In genomic region chr1:172392643-172393170, GRCm38 (mm10) we compare ENCODE assay signal across 13 mouse cellular contexts. TPM values are rescaled to one million over a fixed set of nuclear protein-coding genes. Genes with fewer than 3 reads are reported as not detected.
DNase-seq lines count a peak whose midpoint lies in the region; ATAC-seq and TF ChIP-seq lines count a peak whose summit lies in the region.
"Had no signal": no experiment of that assay in that cellular context is flagged by ENCODE, and none has a peak within 500 bp of the region (broad histone marks: within the 10 kb centered on the region; RNA-seq: fewer than 3 reads in every experiment).

No protein-coding gene starts in this region.

- no peaks in the 10 kb centered on the region for H3K9me3 ChIP-seq in hindbrain, embryonic 13.5 days
- H3K9me3 ChIP-seq in hindbrain, embryonic 11.5 days (ENCODE audit: control insufficient read depth, low read length), result no peaks in the 10 kb centered on the region
- no peaks in the 10 kb centered on the region for H3K9me3 ChIP-seq in MEL (replicated peaks; ENCODE audit: insufficient read depth, low read length)
- no peaks in the 10 kb centered on the region for H3K9me3 ChIP-seq in forebrain, embryonic 13.5 days (replicated peaks)
- H3K9me3 ChIP-seq in midbrain, embryonic 12.5 days, result no peaks in the 10 kb centered on the region
- H3K9me3 ChIP-seq: heart, embryonic 15.5 days had no signal

- no peaks in the 10 kb centered on the region for H3K79me2 ChIP-seq in MEL (ENCODE audit: control insufficient read depth, insufficient read depth, low read length, poor library complexity)

- no peak for TF ChIP-seq CTCF in MEL (IDR thresholded peaks at IDR 0.05 in 2 of 3, conservative IDR thresholded peaks at IDR 0.05 in 1 of 3; ENCODE audit: control insufficient read depth in 1 of 3, insufficient read depth in 1 of 3, low read depth in 2 of 3, low read length in 3 of 3, poor library complexity in 1 of 3, severe bottlenecking in 1 of 3)

- H3K27ac ChIP-seq in hindbrain, embryonic 13.5 days, result no peak overlapping the region
- no peak overlapping the region for H3K27ac ChIP-seq in hindbrain, embryonic 11.5 days (ENCODE audit: low read depth, low read length)
- H3K27ac ChIP-seq in MEL (ENCODE audit: control insufficient read depth, low read depth, low read length), result no peak overlapping the region
- H3K27ac ChIP-seq in forebrain, embryonic 13.5 days, result peak overlapping the region; percentile 59
- no peak overlapping the region; the same call in 1 of the 2 replicates for H3K27ac ChIP-seq in midbrain, embryonic 12.5 days (replicated peaks)
- H3K27ac ChIP-seq: heart, embryonic 15.5 days had no signal

- no peak for TF ChIP-seq POLR2A in MEL (IDR thresholded peaks at IDR 0.05; ENCODE audit: control insufficient read depth in 1 of 2, insufficient read depth in 1 of 2, low read depth in 1 of 2, low read length in 2 of 2, poor library complexity in 1 of 2)

- no peaks in the 10 kb centered on the region for H3K36me3 ChIP-seq in hindbrain, embryonic 13.5 days
- H3K36me3 ChIP-seq in hindbrain, embryonic 11.5 days (ENCODE audit: control insufficient read depth, insufficient read depth, low read length), result no peaks in the 10 kb centered on the region
- H3K36me3 ChIP-seq in MEL (ENCODE audit: control insufficient read depth in 1 of 2, insufficient read depth in 2 of 2, low read length in 2 of 2), result peaks cover 0 to 17% of the 10 kb centered on the region in 2 experiments; a peak in 2 of 4 replicates
- no peaks in the 10 kb centered on the region for H3K36me3 ChIP-seq in forebrain, embryonic 13.5 days (ENCODE audit: poor library complexity, severe bottlenecking)
- no peaks in the 10 kb centered on the region for H3K36me3 ChIP-seq in midbrain, embryonic 12.5 days
- H3K36me3 ChIP-seq: heart, embryonic 15.5 days had no signal

- no peaks in the 10 kb centered on the region; the same call in 1 of the 2 replicates for H3K27me3 ChIP-seq in hindbrain, embryonic 13.5 days
- H3K27me3 ChIP-seq in hindbrain, embryonic 11.5 days (ENCODE audit: control insufficient read depth, insufficient read depth, low read length), result no peaks in the 10 kb centered on the region
- H3K27me3 ChIP-seq in MEL (ENCODE audit: control insufficient read depth in 1 of 2, insufficient read depth in 2 of 2, low read length in 2 of 2), result no peaks in the 10 kb centered on the region
- H3K27me3 ChIP-seq in forebrain, embryonic 13.5 days, result no peaks in the 10 kb centered on the region
- H3K27me3 ChIP-seq in midbrain, embryonic 12.5 days, result peaks cover 10% of the 10 kb centered on the region; the same call in 1 of the 2 replicates
- H3K27me3 ChIP-seq: heart, embryonic 15.5 days had no signal

- peak; percentile 19; the same call in 1 of the 2 replicates for ATAC-seq in hindbrain, embryonic 13.5 days (ENCODE audit: low FRiP score)
- no peak; the same call in 1 of the 2 replicates for ATAC-seq in hindbrain, embryonic 11.5 days (ENCODE audit: low FRiP score)
- peak; percentile 40 for ATAC-seq in forebrain, embryonic 13.5 days
- ATAC-seq in midbrain, embryonic 12.5 days (ENCODE audit: low FRiP score, low read depth), result peak; percentile 24; the same call in 1 of the 2 replicates
- ATAC-seq in erythroid progenitor cell, adult 5-6 weeks (replicated peaks; ENCODE audit: low FRiP score, poor library complexity, severe bottlenecking), result no peak
- ATAC-seq: inflammation-experienced regulatory T-cells, adult 6 months had no signal

- DNase-seq in hindbrain, embryonic 11.5 days (ENCODE audit: low spot score), result no peak
- DNase-seq in MEL (ENCODE audit: low read depth, low spot score), result no peak
- DNase-seq in layer of hippocampus, adult 8-10 months (ENCODE audit: low spot score in 2 of 2), result no peak
- DNase-seq in urinary bladder, postnatal 4 days (ENCODE audit: low spot score in 2 of 2), result no peak
- DNase-seq: thymus, postnatal 4 days had no signal

- no peak for TF ChIP-seq EP300 in MEL (IDR thresholded peaks at IDR 0.05; ENCODE audit: low read depth in 1 of 2, low read length in 2 of 2)

- H3K4me3 ChIP-seq in hindbrain, embryonic 13.5 days, result no peak overlapping the region
- H3K4me3 ChIP-seq in hindbrain, embryonic 11.5 days (ENCODE audit: low read depth, low read length), result no peak overlapping the region
- no peak overlapping the region for H3K4me3 ChIP-seq in MEL (ENCODE audit: control insufficient read depth in 1 of 2, insufficient read depth in 1 of 2, low read depth in 2 of 2, low read length in 2 of 2)
- no peak overlapping the region for H3K4me3 ChIP-seq in forebrain, embryonic 13.5 days
- no peak overlapping the region for H3K4me3 ChIP-seq in midbrain, embryonic 12.5 days

- H3K4me2 ChIP-seq in hindbrain, embryonic 13.5 days, result peak overlapping the region; percentile 42; the same call in 1 of the 2 replicates
- H3K4me2 ChIP-seq in hindbrain, embryonic 11.5 days (replicated peaks; ENCODE audit: low read depth, low read length), result no peak overlapping the region
- peak overlapping the region; percentile 54; the same call in 1 of the 2 replicates for H3K4me2 ChIP-seq in forebrain, embryonic 13.5 days
- H3K4me2 ChIP-seq in midbrain, embryonic 12.5 days (replicated peaks), result no peak overlapping the region

- TF ChIP-seq RAD21 in MEL (IDR thresholded peaks at IDR 0.05; ENCODE audit: low read depth, low read length), result no peak

- H3K9ac ChIP-seq in hindbrain, embryonic 13.5 days, result no peak overlapping the region
- no peak overlapping the region for H3K9ac ChIP-seq in hindbrain, embryonic 11.5 days (ENCODE audit: low read depth, low read length)
- no peak overlapping the region for H3K9ac ChIP-seq in MEL (ENCODE audit: control insufficient read depth, low read depth, low read length, poor library complexity, severe bottlenecking)
- H3K9ac ChIP-seq in forebrain, embryonic 13.5 days, result no peak overlapping the region
- H3K9ac ChIP-seq in midbrain, embryonic 12.5 days (replicated peaks), result no peak overlapping the region
- H3K9ac ChIP-seq: liver, postnatal 0 days had no signal

- peaks cover 11% of the 10 kb centered on the region for H3K4me1 ChIP-seq in hindbrain, embryonic 13.5 days (replicated peaks)
- H3K4me1 ChIP-seq in hindbrain, embryonic 11.5 days (replicated peaks; ENCODE audit: control insufficient read depth, insufficient read depth, low read length), result no peaks in the 10 kb centered on the region
- H3K4me1 ChIP-seq in MEL (ENCODE audit: control insufficient read depth in 1 of 2, insufficient read depth in 2 of 2, low read length in 2 of 2), result peaks cover 3 to 22% of the 10 kb centered on the region in 2 experiments
- peaks cover 15% of the 10 kb centered on the region for H3K4me1 ChIP-seq in forebrain, embryonic 13.5 days
- H3K4me1 ChIP-seq in midbrain, embryonic 12.5 days, result peaks cover 8% of the 10 kb centered on the region

- 90% methylated on average over 2 of the region's 2 CpGs for WGBS in hindbrain, embryonic 13.5 days
- WGBS in hindbrain, embryonic 11.5 days, result 88% methylated on average over 2 of the region's 2 CpGs
- WGBS in forebrain, embryonic 13.5 days, result 58% methylated on average over 2 of the region's 2 CpGs
- 85% methylated on average over 2 of the region's 2 CpGs for whole genome bisulfite sequencing in midbrain, embryonic 12.5 days

TF ChIP-seq in MEL, 35 proteins besides CTCF, POLR2A, EP300 and RAD21:
- TF ChIP-seq HCFC1 (IDR thresholded peaks at IDR 0.05; ENCODE audit: low read depth, low read length) (no peak), NRF1 (IDR thresholded peaks at IDR 0.05; ENCODE audit: insufficient read depth, low read depth, low read length, poor library complexity, severe bottlenecking) (no peak), ZNF384 (IDR thresholded peaks at IDR 0.05; ENCODE audit: low read depth, low read length) (no peak), POLR2AphosphoS5 (IDR thresholded peaks at IDR 0.05; ENCODE audit: borderline replicate concordance, low read depth, low read length) (peak; percentile 73; the same call in 1 of the 2 replicates)

RNA-seq across cellular contexts. Expression of gene Pigm, which starts 16.4 kb away (rescaled TPM):
- polyA plus RNA-seq in hindbrain, embryonic 13.5 days (2015; fragmentation: Nextera tagmentation; extraction: Ambion mirVana), result 4.7 and 4.9 TPM in 2 replicates
- polyA plus RNA-seq in hindbrain, embryonic 11.5 days (2014; fragmentation: Nextera tagmentation; extraction: Ambion mirVana), result 11.0 and 11.8 TPM in 2 replicates
- 8.3 and 8.6 TPM in 2 replicates for total RNA-seq in MEL (2012; rRNA removed)
- polyA plus RNA-seq in MEL (2012; ENCODE audit: insufficient read depth in 1 of 2, insufficient read length in 2 of 2, low read depth in 1 of 2, low replicate concordance in 2 of 2, missing spikeins in 1 of 2), result 10 to 100 TPM in 1 of 2 experiments, not detected in 1; 11.3 TPM
- 5.6 and 6.2 TPM in 2 replicates for polyA plus RNA-seq in forebrain, embryonic 13.5 days (2015; fragmentation: Nextera tagmentation; extraction: Ambion mirVana)
- 10.7 and 11.4 TPM in 2 replicates for polyA plus RNA-seq in midbrain, embryonic 12.5 days (2016; fragmentation: Nextera tagmentation; extraction: Ambion mirVana)
- total RNA-seq in layer of hippocampus, adult 8-10 months (2022), result 1 to 10 TPM; 8.3 to 9.0 (median 8.7) TPM
- total RNA-seq in erythroid progenitor cell, adult 5-6 weeks (2015; ENCODE audit: low replicate concordance), result 10.9 and 11.9 TPM in 2 replicates
- 8.7 and 13.2 TPM in 2 replicates for total RNA-seq in erythroid progenitor cell, adult 5-6 weeks (2017; ENCODE audit: low replicate concordance)

RNA-seq across cellular contexts. Expression of gene Kcnj10, which starts 51.7 kb away (rescaled TPM):
- 1.6 and 1.7 TPM in 2 replicates for polyA plus RNA-seq in hindbrain, embryonic 13.5 days (2015; fragmentation: Nextera tagmentation; extraction: Ambion mirVana)
- polyA plus RNA-seq in hindbrain, embryonic 11.5 days (2014; fragmentation: Nextera tagmentation; extraction: Ambion mirVana), result 0.73 TPM in 2 replicates
- total RNA-seq in MEL (2012; rRNA removed), result 0.03 and 0.04 TPM in 2 replicates
- polyA plus RNA-seq in MEL (2012; ENCODE audit: insufficient read depth in 1 of 2, insufficient read length in 2 of 2, low read depth in 1 of 2, low replicate concordance in 2 of 2, missing spikeins in 1 of 2), result under 1 TPM in 1 of 2 experiments, not detected in 1; 0.72 TPM
- 1.2 and 1.5 TPM in 2 replicates for polyA plus RNA-seq in forebrain, embryonic 13.5 days (2015; fragmentation: Nextera tagmentation; extraction: Ambion mirVana)
- 0.64 and 0.85 TPM in 2 replicates for polyA plus RNA-seq in midbrain, embryonic 12.5 days (2016; fragmentation: Nextera tagmentation; extraction: Ambion mirVana)
- 100 to 1,000 TPM in 2 of 4 experiments, 10 to 100 TPM in 2; 92.2 to 116 (median 100.0) TPM for total RNA-seq in layer of hippocampus, adult 8-10 months (2022)
- 8.8 and 13.0 TPM in 2 replicates for total RNA-seq in erythroid progenitor cell, adult 5-6 weeks (2015; ENCODE audit: low replicate concordance)
- 1.5 and 1.9 TPM in 2 replicates for total RNA-seq in erythroid progenitor cell, adult 5-6 weeks (2017; ENCODE audit: low replicate concordance)
- polyA plus RNA-seq: C2C12 had no signal

Comparison
In these comparisons a context has a peak if more than half of its experiments do, and no peak if none do; other contexts are left out.
1. ATAC-seq: peak in hindbrain, embryonic 13.5 days (single experiment), forebrain, embryonic 13.5 days (single experiment) and midbrain, embryonic 12.5 days (single experiment); none in hindbrain, embryonic 11.5 days (single experiment) and erythroid progenitor cell, adult 5-6 weeks (single experiment).
2. H3K4me2 ChIP-seq: peak in hindbrain, embryonic 13.5 days (single experiment) and forebrain, embryonic 13.5 days (single experiment); none in hindbrain, embryonic 11.5 days (single experiment) and midbrain, embryonic 12.5 days (single experiment).